15 mouse cellular contexts compared by ENCODE assay signal in the genomic region with DNA sequence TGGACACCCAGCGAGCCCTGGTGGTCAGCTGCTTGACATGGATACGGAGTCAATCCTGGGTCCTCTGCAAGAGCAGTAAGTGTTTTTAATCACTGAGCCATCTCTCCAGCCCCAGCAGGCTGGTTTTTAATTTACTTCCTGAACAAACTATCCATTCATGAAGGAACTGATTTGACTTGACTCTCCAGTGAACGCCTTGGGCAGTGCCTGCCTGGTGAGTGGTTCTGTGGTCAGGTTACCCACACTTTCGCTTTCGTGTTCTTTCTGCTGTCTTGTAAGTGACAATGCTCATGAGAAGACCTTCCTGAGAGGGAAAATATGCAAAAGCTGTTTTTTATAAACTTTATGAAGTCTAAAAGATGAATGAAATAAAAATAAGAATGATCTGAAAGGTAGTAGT.
DNase-seq lines count a peak whose midpoint lies in the region; ATAC-seq and TF ChIP-seq lines count a peak whose summit lies in the region.
"Had no signal": no experiment of that assay in that cellular context is flagged by ENCODE, and none has a peak within 500 bp of the region (broad histone marks: within the 10 kb centered on the region; RNA-seq: fewer than 3 reads in every experiment).

No protein-coding gene starts in this region.

- no peak overlapping the region for H3K4me2 ChIP-seq in stomach, postnatal 0 days (replicated peaks; ENCODE audit: low read depth)
- H3K4me2 ChIP-seq: limb, embryonic 12.5 days had no signal

- WGBS in stomach, postnatal 0 days, result 85% methylated on average over 5 of the region's 5 CpGs

- ATAC-seq in stomach, postnatal 0 days (ENCODE audit: low FRiP score, low TSS enrichment), result no peak
- ATAC-seq: intestine, embryonic 16.5 days had no signal

- no peak overlapping the region for H3K27ac ChIP-seq in stomach, postnatal 0 days (replicated peaks)
- H3K27ac ChIP-seq: limb, embryonic 12.5 days had no signal

- H3K27me3 ChIP-seq in stomach, postnatal 0 days (ENCODE audit: control insufficient read depth, insufficient read depth, low read length), result no peaks in the 10 kb centered on the region

- no peaks in the 10 kb centered on the region for H3K9me3 ChIP-seq in stomach, postnatal 0 days (ENCODE audit: control insufficient read depth, low read length)
- H3K9me3 ChIP-seq: G1E; limb, embryonic 12.5 days had no signal

- no peak for TF ChIP-seq CTCF in stomach, postnatal 0 days (IDR thresholded peaks at IDR 0.05; ENCODE audit: low read depth)

- TF ChIP-seq EP300 in stomach, postnatal 0 days (optimal IDR thresholded peaks at IDR 0.05), result no peak

- peaks cover 4% of the 10 kb centered on the region; the same call in 1 of the 2 replicates for H3K36me3 ChIP-seq in stomach, postnatal 0 days (ENCODE audit: control insufficient read depth, insufficient read depth, low read length)
- H3K36me3 ChIP-seq: limb, embryonic 12.5 days had no signal

- peak; percentile 2 for DNase-seq in spleen, adult 12 weeks (ENCODE audit: low spot score)
- no peak for DNase-seq in spleen, postnatal 14 days (ENCODE audit: low spot score in 2 of 2)
- DNase-seq in Muller cell, postnatal 12 days (ENCODE audit: inconsistent ontology term), result peak; percentile 67
- DNase-seq in induced T-regulatory cell, adult 2 months (ENCODE audit: low read depth), result peak; percentile 46
- DNase-seq in stomach, postnatal 0 days (ENCODE audit: low spot score), result peak; percentile 13
- no peak for DNase-seq in adrenal gland, postnatal 10 days
- no peak for DNase-seq in liver
- DNase-seq: cerebellum, adult 18-20 months; heart, postnatal 14 days; lung, adult 2 months; thymus, postnatal 36 days had no signal

- H3K4me3 ChIP-seq in stomach, postnatal 0 days (ENCODE audit: low read depth, low read length), result no peak overlapping the region
- H3K4me3 ChIP-seq: limb, embryonic 12.5 days; myocyte had no signal

- no peak overlapping the region for H3K9ac ChIP-seq in stomach, postnatal 0 days (ENCODE audit: low read length)
- H3K9ac ChIP-seq: limb, embryonic 12.5 days had no signal

- H3K4me1 ChIP-seq in stomach, postnatal 0 days (replicated peaks; ENCODE audit: control insufficient read depth, insufficient read depth), result no peaks in the 10 kb centered on the region

Comparison
In these comparisons a context has a peak if more than half of its experiments do, and no peak if none do; other contexts are left out.
1. DNase-seq: peak in spleen, adult 12 weeks (single experiment), Muller cell, postnatal 12 days (single experiment), induced T-regulatory cell, adult 2 months (single experiment) and stomach, postnatal 0 days (single experiment); none in spleen, postnatal 14 days (0 of 2), adrenal gland, postnatal 10 days (single experiment) and liver (single experiment).